Mouse (Mus musculus): ENCODE results near the gene 5730522E02Rik.

DNA sequence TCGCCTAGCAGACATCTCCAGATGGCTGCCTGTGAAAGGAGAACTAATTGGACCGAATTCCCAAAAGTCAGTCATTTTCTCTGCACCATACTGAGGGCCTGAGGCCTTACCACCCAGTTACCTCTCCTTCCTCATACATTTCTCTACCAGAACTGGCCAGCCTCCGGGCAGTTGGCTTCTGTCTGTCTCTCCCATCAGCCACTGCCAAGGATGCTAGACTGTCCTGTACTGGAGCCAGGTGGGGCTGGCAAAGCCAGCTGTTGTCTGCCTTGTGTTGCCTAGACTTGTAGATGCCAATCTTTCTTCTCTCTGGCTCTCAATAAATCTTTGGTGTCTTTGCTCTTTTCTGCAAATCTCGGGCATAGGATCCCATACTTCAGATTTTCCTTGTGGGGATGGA, 500.7 kb downstream of the 5730522E02Rik start:
- TF ChIP-seq CTCF (IDR thresholded peaks at IDR 0.05; ENCODE audit: extremely low read depth, insufficient read depth, insufficient read length, insufficient replicate concordance) (no peak), POLR2A (IDR thresholded peaks at IDR 0.05; ENCODE audit: low read depth, low read length) (no peak)
